Mouse (Mus musculus) kidney, postnatal 0 days (tissue): ENCODE measurements around the gene Efcab11. TPM values are rescaled to one million over a fixed set of nuclear protein-coding genes. Genes with fewer than 3 reads are reported as not detected.

ENCODE experiments used
- ATAC-seq: fragments of 200-750 bp; cut with Nextera tagmentation; replicated peaks from 2 replicates; pipeline ENCODE4 v1.8.0; 2017; ENCODE audit warnings: low read depth, moderate number of reproducible peaks, moderate TSS enrichment, moderate library complexity; ENCODE audit not compliant: low FRiP score
- DNase-seq: peaks from one replicate; pipeline ENCODE4 v3.0.0-alpha.2; 2016; ENCODE audit warnings: low spot score
- H3K27ac ChIP-seq: fragments of 300-500 bp; sonication (generic); 2 replicates; pipeline ENCODE4 v1.5.1; 2014; ENCODE audit warnings: mild to moderate bottlenecking
- H3K27me3 ChIP-seq: fragments of 300-500 bp; sonication (generic); 2 replicates; pipeline ENCODE4 v1.6.1; 2014; ENCODE audit warnings: low read length, mixed read lengths; ENCODE audit not compliant: insufficient read depth
- H3K36me3 ChIP-seq: fragments of 300-500 bp; sonication (generic); 2 replicates; pipeline ENCODE4 v1.6.1; 2014; ENCODE audit warnings: low read length, mixed read lengths; ENCODE audit not compliant: insufficient read depth
- H3K4me1 ChIP-seq: fragments of 300-500 bp; sonication (generic); replicated peaks from 2 replicates; pipeline ENCODE4 v1.6.1; 2014; ENCODE audit warnings: antibody characterized with exemption, low read length, mixed read lengths; ENCODE audit not compliant: insufficient read depth
- H3K4me2 ChIP-seq: fragments of 300-500 bp; sonication (generic); 2 replicates; pipeline ENCODE4 v1.6.1; 2014; ENCODE audit warnings: mild to moderate bottlenecking, low read length, moderate library complexity, mixed read lengths
- H3K4me3 ChIP-seq: fragments of 300-500 bp; sonication (generic); replicated peaks from 2 replicates; pipeline ENCODE4 v1.5.1; 2014; ENCODE audit warnings: low read depth, low read length
- H3K9ac ChIP-seq: fragments of 300-500 bp; sonication (generic); 2 replicates; pipeline ENCODE4 v1.6.1; 2014; ENCODE audit warnings: low read depth, low read length
- H3K9me3 ChIP-seq: fragments of 300-500 bp; sonication (generic); replicated peaks from 2 replicates; pipeline ENCODE4 v1.6.1; 2016; ENCODE audit warnings: low read length, inconsistent platforms, mixed read lengths
- CTCF ChIP-seq: IDR thresholded peaks from 2 replicates; pipeline ENCODE4 v1.5.1; 2016; ENCODE audit warnings: antibody characterized with exemption, low read depth, mild to moderate bottlenecking, moderate library complexity
- WGBS: fragments of 180-500 bp; shearing (Covaris S2); extraction: QIAGEN DNeasy Blood & Tissue Kit; methylation state at CpG from one replicate; pipeline ENCODE4 v1.1.7; 2014; 5-methylcytosine and 5-hydroxymethylcytosine counted together
- polyA plus RNA-seq: library from polyadenylated mRNA; unstranded; fragments of >200 nt; fragmentation: Nextera tagmentation; extraction: Ambion mirVana; gene quantifications from 2 replicates; pipeline ENCODE4 v1.2.1, GENCODE M21; 2015

Gene Efcab11
- polyA plus RNA-seq, 1 experiment from 2014 or later: 8.3 TPM

GRCm38 (mm10) chr12:99686418-99686992 lies 197.7 kb downstream of the Efcab11 start:
- no peak for TF ChIP-seq CTCF
- H3K9me3 ChIP-seq: no peaks in the 10 kb centered on the region
- no peak overlapping the region for H3K9ac ChIP-seq
- H3K4me1 ChIP-seq: no peaks in the 10 kb centered on the region
- no peaks in the 10 kb centered on the region for H3K36me3 ChIP-seq
- no peak overlapping the region for H3K4me3 ChIP-seq
- no peak overlapping the region for H3K27ac ChIP-seq
- 51% methylated on average over 6 of the region's 6 CpGs for WGBS
- H3K4me2 ChIP-seq: no peak overlapping the region
- ATAC-seq (no peak), DNase-seq (no peak)
- no peaks in the 10 kb centered on the region for H3K27me3 ChIP-seq

- H3K4me3 ChIP-seq: no peak overlapping the region
- 64% methylated on average over 11 of the region's 11 CpGs for WGBS
- peak; percentile 12 for DNase-seq
- H3K36me3 ChIP-seq: no peaks in the 10 kb centered on the region
- H3K9me3 ChIP-seq: no peaks in the 10 kb centered on the region
- no peak overlapping the region for H3K27ac ChIP-seq
- no peaks in the 10 kb centered on the region for H3K4me1 ChIP-seq
- TF ChIP-seq CTCF: no peak
- H3K4me2 ChIP-seq: no peak overlapping the region
- ATAC-seq: no peak
- no peaks in the 10 kb centered on the region for H3K27me3 ChIP-seq
- no peak overlapping the region for H3K9ac ChIP-seq
Observed at GRCm38 (mm10) chr12:99685451-99686100, 198.7 kb downstream of the Efcab11 start.

GRCm38 (mm10) chr12:99681681-99682080 lies 202.6 kb downstream of the Efcab11 start:
- no peaks in the 10 kb centered on the region for H3K27me3 ChIP-seq
- no peak for ATAC-seq
- 48% methylated on average over 4 of the region's 4 CpGs for WGBS

GRCm38 (mm10) chr12:99671866-99672191 lies 212.4 kb downstream of the Efcab11 start:
- whole genome bisulfite sequencing: 83% methylated on average over 4 of the region's 4 CpGs
- no peak overlapping the region for H3K4me2 ChIP-seq
- ATAC-seq (no peak), DNase-seq (no peak)
- no peak overlapping the region for H3K9ac ChIP-seq
- H3K27ac ChIP-seq: no peak overlapping the region
- no peaks in the 10 kb centered on the region for H3K4me1 ChIP-seq
- no peaks in the 10 kb centered on the region for H3K27me3 ChIP-seq
- no peak overlapping the region for H3K4me3 ChIP-seq
- H3K36me3 ChIP-seq: no peaks in the 10 kb centered on the region
- no peaks in the 10 kb centered on the region for H3K9me3 ChIP-seq
- no peak for TF ChIP-seq CTCF

More at GRCm38 (mm10) chr12:99681681-99682080, 202.6 kb downstream of the Efcab11 start:
- DNase-seq: no peak
- no peaks in the 10 kb centered on the region for H3K9me3 ChIP-seq
- no peak overlapping the region for H3K27ac ChIP-seq
- TF ChIP-seq CTCF: no peak
- no peak overlapping the region for H3K4me3 ChIP-seq
- H3K4me2 ChIP-seq: no peak overlapping the region
- H3K36me3 ChIP-seq: no peaks in the 10 kb centered on the region
- H3K4me1 ChIP-seq: no peaks in the 10 kb centered on the region
- H3K9ac ChIP-seq: no peak overlapping the region

GRCm38 (mm10) chr12:99671162-99671865 lies 212.9 kb downstream of the Efcab11 start:
- Histone ChIP-seq H3K27ac (no peak overlapping the region), H3K4me1 (no peaks in the 10 kb centered on the region), H3K4me2 (no peak overlapping the region), H3K36me3 (no peaks in the 10 kb centered on the region), H3K9me3 (no peaks in the 10 kb centered on the region), H3K9ac (no peak overlapping the region), H3K27me3 (no peaks in the 10 kb centered on the region), H3K4me3 (no peak overlapping the region)
- TF ChIP-seq CTCF: no peak
- ATAC-seq (no peak), DNase-seq (peak; percentile 5)
- WGBS: 66% methylated on average over 12 of the region's 12 CpGs

- DNase-seq: no peak
- no peaks in the 10 kb centered on the region for H3K36me3 ChIP-seq
- no peak for ATAC-seq
- no peak overlapping the region for H3K4me3 ChIP-seq
- 0 out of 2 replicates have a peak overlapping the region, but pooled peaks have one; percentile 13 for H3K4me2 ChIP-seq
- no peak for TF ChIP-seq CTCF
- H3K9ac ChIP-seq: no peak overlapping the region
- no peaks in the 10 kb centered on the region for H3K27me3 ChIP-seq
- WGBS: 51% methylated on average over 7 of the region's 7 CpGs
- no peaks in the 10 kb centered on the region for H3K4me1 ChIP-seq
- H3K9me3 ChIP-seq: no peaks in the 10 kb centered on the region
- H3K27ac ChIP-seq: no peak overlapping the region
Observed at GRCm38 (mm10) chr12:99670762-99671152, 213.5 kb downstream of the Efcab11 start.
